Mouse (Mus musculus): Measurements from ENCODE around the gene Angptl4. TPM values are rescaled to one million over a fixed set of nuclear protein-coding genes. Genes with fewer than 3 reads are reported as not detected.
A peak's percentile ranks its signal among the peaks of the same experiment; 100 is the strongest.

Angptl4 gene
- polyA plus RNA-seq, 1 experiment from 2014 or later = 20.6 TPM

- 2% methylated on average over 36 of the region's 36 CpGs for WGBS
- Histone ChIP-seq H3K9ac (ENCODE audit: low read length) (peak within 1 kb of the TSS; percentile 36; the same call in 1 of the 2 replicates), H3K9me3 (ENCODE audit: control insufficient read depth, low read length) (no peaks in the 10 kb centered on the region), H3K4me3 (ENCODE audit: low read depth, low read length) (peak within 1 kb of the TSS; percentile 46), H3K36me3 (ENCODE audit: control insufficient read depth, insufficient read depth, low read length) (no peaks in the 10 kb centered on the region), H3K4me1 (ENCODE audit: control insufficient read depth, insufficient read depth, low read length) (0 out of 2 replicates have a peak, but pooled peaks cover 2% of the 10 kb centered on the region), H3K4me2 (peak within 1 kb of the TSS; percentile 74), H3K27ac (ENCODE audit: low read depth, low read length) (no peak within 1 kb of the TSS), H3K27me3 (ENCODE audit: control insufficient read depth, insufficient read depth, low read length) (peaks cover 3% of the 10 kb centered on the region; the same call in 1 of the 2 replicates)
- ATAC-seq (ENCODE audit: low FRiP score) (peak; percentile 98), DNase-seq (ENCODE audit: low spot score, missing footprints) (peak; percentile 99)
Observed at GRCm38 (mm10) chr17:33810334-33811141, 28.9 kb upstream of the Angptl4 start, which contains the start of gene Kank3. Gene Kank3 (plus strand): TSS chr17:33810519.

- H3K27me3 ChIP-seq (ENCODE audit: control insufficient read depth, insufficient read depth, low read length) = peaks cover 3% of the 10 kb centered on the region; the same call in 1 of the 2 replicates
- WGBS = 42% methylated on average over 10 of the region's 10 CpGs
- no peak for ATAC-seq (ENCODE audit: low FRiP score)
- H3K9ac ChIP-seq (ENCODE audit: low read length) = no peak overlapping the region
- H3K27ac ChIP-seq (ENCODE audit: low read depth, low read length) = no peak overlapping the region
- no peaks in the 10 kb centered on the region for H3K36me3 ChIP-seq (ENCODE audit: control insufficient read depth, insufficient read depth, low read length)
- H3K4me3 ChIP-seq (ENCODE audit: low read depth, low read length) = no peak overlapping the region
- 0 out of 2 replicates have a peak, but pooled peaks cover 2% of the 10 kb centered on the region for H3K4me1 ChIP-seq (ENCODE audit: control insufficient read depth, insufficient read depth, low read length)
- H3K9me3 ChIP-seq (ENCODE audit: control insufficient read depth, low read length) = no peaks in the 10 kb centered on the region
- no peak for DNase-seq (ENCODE audit: low spot score, missing footprints)
- no peak overlapping the region for H3K4me2 ChIP-seq
Observed at GRCm38 (mm10) chr17:33808192-33808591, 26.6 kb upstream of the Angptl4 start.

GRCm38 (mm10) chr17:33807181-33807888 lies 25.7 kb upstream of the Angptl4 start:
- H3K27me3 ChIP-seq (ENCODE audit: control insufficient read depth, insufficient read depth, low read length) = peaks cover 3% of the 10 kb centered on the region; the same call in 1 of the 2 replicates
- no peak overlapping the region for H3K4me3 ChIP-seq (ENCODE audit: low read depth, low read length)
- ATAC-seq (ENCODE audit: low FRiP score) = no peak

GRCm38 (mm10) chr17:33804745-33805144 lies 23.1 kb upstream of the Angptl4 start:
- no peak overlapping the region for H3K9ac ChIP-seq (ENCODE audit: low read length)
- DNase-seq (ENCODE audit: low spot score, missing footprints) = no peak
- no peak overlapping the region for H3K4me2 ChIP-seq
- no peak overlapping the region for H3K4me3 ChIP-seq (ENCODE audit: low read depth, low read length)
- no peaks in the 10 kb centered on the region for H3K36me3 ChIP-seq (ENCODE audit: control insufficient read depth, insufficient read depth, low read length)
- no peak for ATAC-seq (ENCODE audit: low FRiP score)
- no peaks in the 10 kb centered on the region for H3K9me3 ChIP-seq (ENCODE audit: control insufficient read depth, low read length)
- 48% methylated on average over 1 of the region's 1 CpGs for WGBS
- H3K4me1 ChIP-seq (ENCODE audit: control insufficient read depth, insufficient read depth, low read length) = no peaks in the 10 kb centered on the region
- H3K27ac ChIP-seq (ENCODE audit: low read depth, low read length) = no peak overlapping the region
- H3K27me3 ChIP-seq (ENCODE audit: control insufficient read depth, insufficient read depth, low read length) = no peaks in the 10 kb centered on the region

More at GRCm38 (mm10) chr17:33807181-33807888, 25.7 kb upstream of the Angptl4 start:
- Histone ChIP-seq H3K4me2 (no peak overlapping the region), H3K27ac (ENCODE audit: low read depth, low read length) (no peak overlapping the region), H3K9me3 (ENCODE audit: control insufficient read depth, low read length) (no peaks in the 10 kb centered on the region), H3K36me3 (ENCODE audit: control insufficient read depth, insufficient read depth, low read length) (no peaks in the 10 kb centered on the region), H3K9ac (ENCODE audit: low read length) (no peak overlapping the region), H3K4me1 (ENCODE audit: control insufficient read depth, insufficient read depth, low read length) (0 out of 2 replicates have a peak, but pooled peaks cover 2% of the 10 kb centered on the region)
- WGBS = 61% methylated on average over 8 of the region's 9 CpGs
- no peak for DNase-seq (ENCODE audit: low spot score, missing footprints)

- no peak for ATAC-seq (ENCODE audit: low FRiP score)
- Histone ChIP-seq H3K27me3 (ENCODE audit: control insufficient read depth, insufficient read depth, low read length) (no peaks in the 10 kb centered on the region), H3K36me3 (ENCODE audit: control insufficient read depth, insufficient read depth, low read length) (no peaks in the 10 kb centered on the region), H3K9ac (ENCODE audit: low read length) (no peak overlapping the region), H3K27ac (ENCODE audit: low read depth, low read length) (no peak overlapping the region), H3K4me3 (ENCODE audit: low read depth, low read length) (no peak overlapping the region), H3K9me3 (ENCODE audit: control insufficient read depth, low read length) (no peaks in the 10 kb centered on the region), H3K4me2 (no peak overlapping the region), H3K4me1 (ENCODE audit: control insufficient read depth, insufficient read depth, low read length) (no peaks in the 10 kb centered on the region)
- WGBS = 67% methylated on average over 4 of the region's 4 CpGs
- DNase-seq (ENCODE audit: low spot score, missing footprints) = no peak
Observed at GRCm38 (mm10) chr17:33804205-33804604, 22.6 kb upstream of the Angptl4 start.

GRCm38 (mm10) chr17:33802221-33802620 lies 20.6 kb upstream of the Angptl4 start:
- DNase-seq (ENCODE audit: low spot score, missing footprints) (peak; percentile 90), ATAC-seq (ENCODE audit: low FRiP score) (no peak)
- no peaks in the 10 kb centered on the region for H3K4me1 ChIP-seq (ENCODE audit: control insufficient read depth, insufficient read depth, low read length)
- no peak overlapping the region for H3K9ac ChIP-seq (ENCODE audit: low read length)
- H3K9me3 ChIP-seq (ENCODE audit: control insufficient read depth, low read length) = no peaks in the 10 kb centered on the region
- WGBS = 13% methylated on average over 2 of the region's 2 CpGs
- H3K4me3 ChIP-seq (ENCODE audit: low read depth, low read length) = no peak overlapping the region
- no peak overlapping the region for H3K4me2 ChIP-seq
- no peaks in the 10 kb centered on the region for H3K27me3 ChIP-seq (ENCODE audit: control insufficient read depth, insufficient read depth, low read length)
- no peaks in the 10 kb centered on the region for H3K36me3 ChIP-seq (ENCODE audit: control insufficient read depth, insufficient read depth, low read length)
- H3K27ac ChIP-seq (ENCODE audit: low read depth, low read length) = no peak overlapping the region

GRCm38 (mm10) chr17:33799277-33799676 lies 17.6 kb upstream of the Angptl4 start:
- Histone ChIP-seq H3K4me3 (ENCODE audit: low read depth, low read length) (no peak overlapping the region), H3K4me2 (no peak overlapping the region), H3K27ac (ENCODE audit: low read depth, low read length) (no peak overlapping the region), H3K9ac (ENCODE audit: low read length) (no peak overlapping the region), H3K9me3 (ENCODE audit: control insufficient read depth, low read length) (no peaks in the 10 kb centered on the region), H3K36me3 (ENCODE audit: control insufficient read depth, insufficient read depth, low read length) (no peaks in the 10 kb centered on the region), H3K4me1 (ENCODE audit: control insufficient read depth, insufficient read depth, low read length) (no peaks in the 10 kb centered on the region), H3K27me3 (ENCODE audit: control insufficient read depth, insufficient read depth, low read length) (no peaks in the 10 kb centered on the region)
- DNase-seq (ENCODE audit: low spot score, missing footprints) (no peak), ATAC-seq (ENCODE audit: low FRiP score) (no peak)
- 70% methylated on average over 1 of the region's 1 CpGs for WGBS

- no peaks in the 10 kb centered on the region for H3K4me1 ChIP-seq (ENCODE audit: control insufficient read depth, insufficient read depth, low read length)
- no peaks in the 10 kb centered on the region for H3K9me3 ChIP-seq (ENCODE audit: control insufficient read depth, low read length)
- no peaks in the 10 kb centered on the region for H3K27me3 ChIP-seq (ENCODE audit: control insufficient read depth, insufficient read depth, low read length)
- ATAC-seq (ENCODE audit: low FRiP score) = no peak
- no peak overlapping the region for H3K9ac ChIP-seq (ENCODE audit: low read length)
- no peaks in the 10 kb centered on the region for H3K36me3 ChIP-seq (ENCODE audit: control insufficient read depth, insufficient read depth, low read length)
- H3K4me2 ChIP-seq = no peak overlapping the region
- H3K27ac ChIP-seq (ENCODE audit: low read depth, low read length) = no peak overlapping the region
- H3K4me3 ChIP-seq (ENCODE audit: low read depth, low read length) = no peak overlapping the region
- 63% methylated on average over 3 of the region's 3 CpGs for WGBS
- DNase-seq (ENCODE audit: low spot score, missing footprints) = no peak
Observed at GRCm38 (mm10) chr17:33798306-33798705, 16.7 kb upstream of the Angptl4 start.

- H3K4me1 ChIP-seq (ENCODE audit: control insufficient read depth, insufficient read depth, low read length) = no peaks in the 10 kb centered on the region
- H3K27ac ChIP-seq (ENCODE audit: low read depth, low read length) = no peak overlapping the region
- no peak for DNase-seq (ENCODE audit: low spot score, missing footprints)
- H3K36me3 ChIP-seq (ENCODE audit: control insufficient read depth, insufficient read depth, low read length) = no peaks in the 10 kb centered on the region
- H3K9ac ChIP-seq (ENCODE audit: low read length) = no peak overlapping the region
- no peaks in the 10 kb centered on the region for H3K27me3 ChIP-seq (ENCODE audit: control insufficient read depth, insufficient read depth, low read length)
- no peak overlapping the region for H3K4me2 ChIP-seq
- WGBS = 87% methylated on average over 4 of the region's 4 CpGs
- no peak overlapping the region for H3K4me3 ChIP-seq (ENCODE audit: low read depth, low read length)
- ATAC-seq (ENCODE audit: low FRiP score) = no peak
- no peaks in the 10 kb centered on the region for H3K9me3 ChIP-seq (ENCODE audit: control insufficient read depth, low read length)
Observed at GRCm38 (mm10) chr17:33788732-33789131, 7.1 kb upstream of the Angptl4 start.

Data from midbrain, embryonic 11.5 days (tissue).